Mouse (Mus musculus) spleen, adult 12 weeks (tissue): ENCODE data around the gene Chuk.
"Not testable (repeated sequence)": the region's sequence is repeated elsewhere in the genome, so short reads cannot be mapped to it uniquely, and the experiment has no call there.

Source experiments
- DNase-seq: peaks from one replicate; pipeline ENCODE4 v3.0.0; 2022; ENCODE audit warnings: low spot score

Chuk gene

DNA sequence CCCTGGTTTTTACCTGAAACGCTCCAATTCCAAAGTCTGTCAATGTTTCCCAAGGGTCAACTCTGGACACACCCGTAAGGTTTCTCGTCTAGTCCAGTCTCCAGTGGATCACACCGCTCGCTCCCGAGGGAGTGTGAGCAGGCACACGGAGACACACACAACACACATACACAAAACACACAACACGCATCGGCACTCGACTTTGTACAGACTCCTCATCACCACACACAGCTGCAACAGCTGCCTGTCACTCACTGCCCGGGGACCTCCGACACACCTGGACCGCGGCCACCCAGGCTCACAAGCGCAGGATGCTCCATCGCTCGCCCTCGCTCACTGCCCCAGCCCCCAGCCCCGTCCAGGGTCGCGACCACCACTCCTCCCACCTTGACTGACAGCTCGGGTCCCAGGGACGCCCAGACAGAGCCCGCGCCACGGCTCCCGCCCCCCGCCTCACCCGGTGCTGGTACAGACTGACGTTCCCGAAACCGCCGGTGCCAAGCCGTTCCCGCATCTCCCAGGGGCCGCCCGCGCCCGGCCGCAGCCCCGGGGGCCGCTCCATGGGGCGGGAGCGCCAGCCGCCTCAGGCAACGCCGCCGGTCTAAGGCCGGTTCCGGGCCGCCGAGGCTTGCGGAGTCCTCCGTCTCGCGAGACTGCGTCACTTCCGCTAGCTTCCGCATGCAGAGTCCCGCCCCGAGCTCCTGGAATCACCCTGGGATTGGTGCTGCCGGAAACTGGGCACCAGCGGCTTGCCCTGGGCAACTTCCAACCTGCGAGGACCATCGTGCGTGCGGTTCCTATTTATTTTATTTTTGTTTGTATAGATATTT is at the start of gene Chuk:
Chuk (minus strand) TSS at position 650 of the 830 bp plus-strand sequence.
- DNase-seq, result peak; percentile 94

DNA sequence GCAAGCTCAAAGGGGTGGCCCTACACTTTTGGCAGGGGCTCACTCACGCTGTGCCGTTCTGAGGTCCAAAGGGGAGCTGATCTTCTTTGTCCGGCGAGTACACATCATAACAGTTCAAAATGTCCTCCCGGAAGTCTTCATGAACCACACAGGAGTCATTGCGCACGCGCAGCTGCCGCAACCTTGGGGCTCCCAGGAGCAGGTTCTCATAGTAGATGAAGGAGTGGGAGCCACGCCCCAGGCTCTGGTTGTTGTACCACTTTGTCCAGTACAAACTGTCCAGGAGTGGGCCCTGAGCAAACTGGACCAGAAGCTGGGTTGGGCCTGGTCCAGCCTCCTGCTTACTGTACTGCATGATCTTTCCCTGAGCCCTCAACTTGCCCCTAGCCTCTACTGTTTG is 49.7 kb upstream of the Chuk start:
- no peak for DNase-seq

DNA sequence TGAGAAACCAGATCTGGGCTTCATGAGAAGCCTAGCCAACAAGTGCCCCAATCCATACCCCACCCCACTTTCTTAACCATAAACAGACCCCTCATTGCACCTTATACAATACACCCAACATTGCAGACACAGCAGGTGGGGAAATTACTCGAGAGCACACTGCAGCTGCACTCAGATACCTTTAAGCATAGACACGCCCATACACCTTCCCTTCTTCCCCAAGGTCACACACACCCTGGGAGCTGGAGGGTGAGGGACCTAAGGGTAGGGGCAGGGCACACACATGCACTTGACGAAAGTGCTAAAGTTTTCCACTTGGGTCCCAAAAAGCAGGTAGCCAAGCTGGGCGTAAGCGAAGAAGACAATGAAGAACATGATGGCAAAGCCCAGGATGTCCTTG is 46.5 kb upstream of the Chuk start:
- DNase-seq, result no peak

DNA sequence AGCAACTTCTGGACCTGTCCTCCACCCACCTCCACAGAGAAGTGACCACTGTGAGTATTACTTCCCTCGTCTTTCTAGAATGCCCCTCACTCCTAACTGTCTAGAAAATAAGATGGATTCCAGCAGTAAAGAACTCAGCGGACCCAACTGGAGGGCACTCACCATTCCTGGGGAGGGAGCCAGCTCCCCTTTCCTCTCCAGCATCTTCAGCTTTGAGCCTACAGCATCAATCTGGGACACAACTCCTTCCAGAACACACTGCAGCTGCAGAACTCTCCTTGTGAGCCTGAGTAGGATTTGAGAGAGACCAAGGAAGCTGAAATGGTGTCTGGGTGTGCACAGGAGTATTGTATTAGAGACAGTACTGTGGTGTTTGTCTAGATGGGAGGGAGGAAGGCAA is 41.7 kb upstream of the Chuk start:
- no peak for DNase-seq

DNA sequence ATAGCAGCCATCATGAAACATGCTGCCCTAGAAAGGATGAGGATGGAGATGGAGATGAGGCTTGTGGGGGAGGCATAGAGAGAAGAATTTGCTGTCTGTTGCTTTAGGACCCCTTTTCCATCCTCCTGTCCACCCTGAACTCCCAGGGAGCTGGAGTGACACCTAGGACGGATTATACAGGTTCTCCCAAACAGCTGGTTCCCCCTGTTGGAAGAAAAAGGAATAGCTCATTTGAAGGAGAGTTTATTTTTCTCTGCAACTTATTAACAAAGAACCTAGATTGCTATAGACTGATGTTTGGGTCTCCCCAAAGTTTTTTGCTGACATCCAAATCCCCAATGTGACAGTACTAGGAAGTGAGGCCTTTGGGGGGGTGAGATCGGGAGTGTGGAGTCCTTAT is 41.1 kb upstream of the Chuk start:
- no peak for DNase-seq

DNA sequence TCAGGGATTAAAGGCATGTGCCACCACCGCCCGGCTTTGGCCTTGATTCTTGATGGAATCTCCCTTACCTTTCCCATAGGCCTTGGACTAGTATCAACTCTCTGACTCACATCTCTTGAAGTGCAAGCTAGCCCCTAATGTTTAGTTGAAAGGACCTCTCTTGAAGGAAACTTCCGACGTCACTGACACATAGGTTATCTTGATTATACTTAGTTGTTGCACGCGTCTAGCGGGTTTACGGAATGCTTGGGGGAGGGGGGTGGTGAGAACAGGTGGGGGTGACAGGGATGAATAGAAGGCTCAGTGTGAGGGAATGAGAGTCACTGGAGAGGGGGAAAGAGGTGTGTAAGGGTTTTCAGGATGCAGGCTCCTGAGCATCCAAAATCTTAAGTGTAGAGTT is 39.7 kb upstream of the Chuk start:
- DNase-seq, result no peak

DNA sequence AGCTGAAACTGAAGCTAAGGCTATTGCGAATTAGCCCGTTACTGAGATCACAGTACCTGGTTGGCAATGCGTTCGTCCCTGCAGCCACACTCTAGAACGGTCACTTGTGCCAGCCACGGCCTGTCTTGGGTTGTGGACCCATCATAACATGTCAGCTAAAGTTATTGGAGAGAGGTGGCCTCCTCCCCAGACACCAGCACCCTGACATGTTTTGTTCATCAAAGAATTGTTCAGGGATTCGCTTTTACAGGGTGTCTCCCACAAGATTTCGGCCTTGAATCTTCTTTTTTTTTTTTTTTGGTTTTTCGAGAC is 39.2 kb upstream of the Chuk start:
- DNase-seq, result no peak

DNA sequence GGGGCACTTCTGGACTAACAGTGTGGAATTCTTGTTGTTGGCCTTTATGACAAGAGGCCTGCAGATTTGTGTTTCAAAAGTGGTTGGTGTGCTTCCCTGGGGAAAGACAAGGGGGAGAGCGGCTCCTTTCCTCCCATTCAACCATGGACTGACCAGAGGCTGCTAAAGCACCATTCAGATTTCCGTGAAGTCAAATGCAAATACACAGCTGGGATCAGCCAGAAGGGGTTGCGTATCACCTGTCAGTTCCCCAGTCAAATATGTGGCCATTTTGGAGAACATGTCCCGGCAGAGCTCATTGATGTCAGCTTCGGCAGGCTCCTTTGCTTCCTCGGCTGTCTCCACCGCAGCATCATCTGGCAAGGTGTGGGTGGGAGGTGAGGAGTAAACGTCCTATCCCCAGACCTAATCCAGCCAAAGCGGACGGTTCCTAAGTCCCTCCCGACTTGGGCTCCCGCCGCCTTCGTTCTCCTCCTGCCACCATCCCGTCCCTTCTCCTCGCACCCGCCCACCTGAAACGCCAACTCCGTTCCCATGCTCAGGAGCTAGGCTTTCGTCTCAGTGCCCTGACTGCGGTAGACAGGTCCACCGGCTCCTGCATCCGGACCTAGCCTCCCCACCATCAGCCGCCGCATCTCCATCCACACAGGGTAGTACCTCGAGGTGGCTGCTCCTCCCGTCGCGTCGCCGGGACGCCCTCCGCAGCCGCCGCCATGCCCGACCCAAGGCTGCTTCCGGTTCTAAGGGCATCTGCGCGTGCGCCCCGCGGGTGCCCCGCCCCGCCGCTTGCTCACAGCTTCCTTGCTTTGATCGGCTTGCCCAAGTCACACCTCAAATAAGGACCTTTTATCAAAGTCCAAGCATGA is 38.7 kb upstream of the Chuk start, which contains the start of gene Bloc1s2:
Bloc1s2 (minus strand) TSS at position 745 of the 866 bp plus-strand sequence.
- peak; percentile 83 for DNase-seq

DNA sequence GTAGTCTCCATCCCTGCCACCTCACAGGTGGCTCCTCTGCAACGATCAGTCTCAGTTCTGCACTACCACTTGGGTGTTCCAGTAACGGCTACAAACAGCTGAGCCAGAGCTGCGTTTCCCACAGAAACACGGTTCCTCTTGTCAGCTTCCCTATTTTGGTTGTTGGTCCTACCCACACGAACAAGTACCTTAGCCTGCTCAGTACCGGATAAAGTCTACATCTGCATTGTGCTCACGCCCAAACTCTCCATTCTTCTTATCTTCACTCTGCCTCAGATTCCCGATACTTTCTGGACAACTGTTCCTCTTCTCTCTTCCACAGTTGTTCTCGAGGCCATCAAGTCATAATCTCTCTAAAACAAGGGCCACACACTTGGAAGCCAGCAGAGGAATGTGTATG is 37.1 kb upstream of the Chuk start:
- DNase-seq, result no peak

DNA sequence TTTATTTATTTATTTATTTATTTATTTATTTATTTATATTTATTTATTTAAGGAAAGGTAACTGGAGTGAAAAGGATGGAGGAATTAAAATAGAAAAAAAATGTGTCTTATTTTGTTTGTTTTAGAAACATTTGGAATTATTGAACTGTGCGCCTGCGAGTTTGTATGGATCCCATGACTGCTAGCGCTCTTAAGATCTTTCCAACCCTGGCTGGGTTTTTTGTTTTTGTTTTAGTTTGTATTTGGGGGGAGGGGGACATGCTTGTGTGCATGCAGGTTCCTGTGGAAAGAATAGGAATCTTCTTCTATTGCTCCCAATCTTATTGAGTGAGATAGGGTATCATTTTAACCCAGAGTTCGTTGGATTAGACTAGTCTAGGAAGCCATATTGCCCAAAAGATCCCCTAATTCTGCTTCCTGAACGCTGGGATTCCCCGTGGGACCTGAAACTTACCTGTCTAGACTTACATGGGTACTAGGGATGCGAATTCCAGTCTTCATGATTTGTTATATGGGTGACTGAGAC is 28.7 kb upstream of the Chuk start:
- no peak for DNase-seq

DNA sequence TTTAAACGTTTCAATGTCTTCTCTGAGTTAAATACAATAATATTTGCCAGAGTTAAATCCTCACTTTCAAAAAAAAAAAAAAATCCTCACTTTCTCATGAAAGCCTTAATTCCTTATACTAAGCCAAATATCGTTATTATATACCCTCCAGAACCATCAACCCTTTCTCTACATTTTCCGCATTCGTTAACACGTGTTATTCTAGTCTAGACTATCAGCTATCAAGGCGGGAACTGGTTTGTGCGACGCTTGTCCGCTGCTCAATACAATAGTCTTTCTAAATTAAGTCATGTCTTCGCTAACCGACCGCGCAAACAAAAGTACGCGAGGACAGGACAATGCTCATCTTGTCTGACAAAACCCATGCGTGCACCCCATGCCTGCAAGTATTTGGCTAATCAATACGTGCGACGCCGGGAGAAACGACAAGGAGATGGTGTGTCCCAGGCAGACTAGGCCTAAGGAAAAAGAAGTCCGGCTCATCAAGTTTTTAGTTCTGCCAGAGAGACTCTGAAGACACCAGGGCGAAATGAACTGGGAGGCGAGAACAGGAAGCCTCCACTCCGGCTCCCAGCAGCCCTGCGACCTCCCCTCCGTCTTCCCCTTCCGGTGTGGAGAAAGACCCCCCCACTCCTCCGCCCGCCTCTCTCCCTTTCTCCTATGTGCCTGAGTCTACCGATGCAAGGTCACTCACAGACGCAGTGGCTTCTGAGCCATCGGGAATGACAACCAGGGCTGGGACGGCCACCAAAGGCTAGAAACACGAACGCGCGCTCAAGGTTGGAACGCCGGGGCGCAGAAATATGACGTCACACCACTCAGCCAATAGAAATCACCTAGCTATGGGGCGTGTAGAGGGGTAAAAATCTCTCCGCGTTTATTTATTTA is 28.0 kb upstream of the Chuk start, which contains the start of gene Cwf19l1:
Cwf19l1 (minus strand) TSS at position 805 of the 888 bp plus-strand sequence.
- peak; percentile 68 for DNase-seq

DNA sequence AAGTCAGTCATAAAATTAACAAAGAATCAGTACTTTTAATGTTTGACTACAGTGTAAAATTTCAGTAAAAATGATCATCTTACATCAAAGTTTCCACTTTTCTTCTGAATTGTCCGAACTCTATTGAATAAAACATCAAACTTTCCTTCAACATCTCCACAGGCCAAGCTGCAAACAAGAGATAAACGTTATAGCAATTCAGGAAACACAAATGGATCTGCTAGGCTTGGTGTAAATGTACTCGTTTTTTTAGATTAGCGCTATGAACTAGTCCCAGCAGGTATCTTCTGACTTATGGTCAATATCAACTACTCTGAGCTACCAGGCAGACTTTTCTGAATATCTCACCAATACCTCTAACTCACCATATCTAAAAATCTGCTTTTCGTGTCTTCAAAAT is 25.6 kb upstream of the Chuk start:
- DNase-seq, result no peak

DNA sequence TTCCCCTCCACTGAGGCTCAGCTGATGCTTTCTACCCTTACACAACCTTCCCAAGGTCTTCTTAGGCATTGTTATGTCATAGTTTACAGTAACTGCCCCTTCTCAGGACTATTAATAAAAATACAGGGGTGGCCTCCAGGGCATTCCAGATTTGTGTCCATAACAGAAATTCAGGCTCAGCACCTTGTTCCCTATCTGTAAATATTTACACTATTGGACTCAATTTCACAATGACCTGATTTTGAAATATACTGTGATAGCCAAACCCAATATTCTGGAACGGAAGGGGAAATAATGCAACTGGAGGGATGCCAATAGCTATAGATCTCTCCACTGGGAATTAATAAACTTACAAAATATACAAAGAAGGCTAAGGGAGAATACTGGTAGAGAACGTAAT is 21.3 kb upstream of the Chuk start:
- no peak for DNase-seq

DNA sequence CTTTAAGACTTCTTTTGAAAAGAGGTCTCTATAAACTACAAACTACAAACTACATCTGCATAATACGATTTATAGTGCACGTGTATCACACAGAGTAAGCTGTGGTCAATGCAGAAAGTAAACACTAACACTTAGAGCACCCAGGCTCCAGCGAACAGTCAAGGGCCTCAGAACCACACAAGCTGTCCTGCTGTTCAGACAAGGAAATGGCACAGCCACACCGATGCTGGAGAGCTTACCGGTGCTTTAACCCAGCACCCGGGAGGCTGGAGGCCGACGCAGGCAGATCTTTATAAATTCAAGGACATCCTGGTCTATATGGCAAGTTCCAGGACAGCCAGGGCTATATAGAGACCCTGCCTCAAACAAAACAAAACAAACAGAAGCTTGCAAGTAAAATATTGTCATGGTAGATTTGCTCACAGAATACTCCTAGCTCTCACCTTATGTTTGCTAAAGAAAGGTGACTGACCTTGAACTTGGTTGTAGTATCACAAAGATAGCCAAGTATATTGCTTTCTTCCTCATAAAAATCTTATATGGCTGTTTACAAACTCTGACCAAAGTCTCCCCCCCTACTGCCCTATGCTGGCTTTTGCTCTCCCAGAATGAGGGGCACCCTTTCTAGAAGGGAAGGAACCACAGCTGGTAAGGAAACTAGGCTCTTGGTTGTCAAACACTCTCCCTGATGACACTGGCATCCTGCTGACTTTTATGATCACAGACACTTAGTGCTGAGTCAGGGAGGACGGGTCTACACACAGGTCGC is 20.6 kb upstream of the Chuk start:
- DNase-seq, result no peak

DNA sequence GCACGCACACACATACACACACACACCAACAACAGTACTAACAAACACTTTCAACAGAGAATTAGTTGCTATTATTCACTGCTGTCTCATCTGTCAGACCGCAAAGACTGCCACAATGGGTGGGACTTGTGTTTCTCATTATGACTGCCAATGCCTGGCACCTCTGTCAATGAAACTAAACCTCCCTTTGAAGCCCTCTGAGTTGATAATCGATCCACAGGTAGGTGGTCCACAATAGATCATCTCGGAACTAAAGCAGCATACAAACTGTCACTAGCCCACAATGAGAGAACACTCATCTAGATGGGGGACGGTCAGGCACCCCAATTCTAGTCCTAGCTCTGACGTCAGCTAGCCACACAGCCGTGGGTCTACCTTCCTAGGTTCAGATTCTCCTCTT is 13.9 kb upstream of the Chuk start:
- no peak for DNase-seq

DNA sequence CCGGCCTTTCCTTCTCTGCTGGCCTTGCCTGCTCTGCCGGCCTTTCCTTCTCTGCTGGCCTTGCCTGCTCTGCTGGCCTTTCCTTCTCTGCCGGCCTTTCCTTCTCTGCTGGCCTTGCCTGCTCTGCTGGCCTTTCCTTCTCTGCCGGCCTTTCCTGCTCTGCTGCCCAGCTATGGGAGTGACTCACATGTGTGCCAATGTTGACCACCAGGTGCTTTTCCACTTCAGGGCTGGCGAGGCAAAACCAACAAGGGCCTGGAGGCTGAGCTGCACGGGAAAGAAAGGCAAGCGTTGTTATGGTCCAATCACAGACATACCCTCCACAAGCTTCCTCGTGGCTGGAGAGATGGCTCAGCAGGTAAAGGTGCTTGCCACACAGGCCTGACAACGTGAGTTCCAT is 13.4 kb upstream of the Chuk start:
- DNase-seq, result not testable (repeated sequence)

DNA sequence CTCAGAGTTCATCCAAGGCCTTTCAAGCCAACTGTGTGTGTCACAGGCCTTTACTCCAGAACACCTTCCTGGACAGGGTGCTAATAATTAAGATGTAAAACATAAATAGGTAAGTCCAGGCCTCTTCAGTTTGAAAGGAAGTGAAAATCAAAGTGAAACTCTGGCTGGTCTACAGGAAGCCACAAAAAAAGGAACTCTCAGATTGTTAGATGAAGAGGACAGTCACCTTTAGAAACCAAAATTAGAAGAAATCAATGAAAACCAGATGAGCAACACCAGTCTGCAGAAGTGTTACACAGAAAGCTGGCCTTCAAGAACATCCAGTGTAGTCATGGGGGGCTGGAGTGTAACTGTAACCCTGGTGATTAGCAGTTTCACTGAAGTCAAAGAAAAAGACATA is 10.5 kb upstream of the Chuk start:
- DNase-seq, result no peak

DNA sequence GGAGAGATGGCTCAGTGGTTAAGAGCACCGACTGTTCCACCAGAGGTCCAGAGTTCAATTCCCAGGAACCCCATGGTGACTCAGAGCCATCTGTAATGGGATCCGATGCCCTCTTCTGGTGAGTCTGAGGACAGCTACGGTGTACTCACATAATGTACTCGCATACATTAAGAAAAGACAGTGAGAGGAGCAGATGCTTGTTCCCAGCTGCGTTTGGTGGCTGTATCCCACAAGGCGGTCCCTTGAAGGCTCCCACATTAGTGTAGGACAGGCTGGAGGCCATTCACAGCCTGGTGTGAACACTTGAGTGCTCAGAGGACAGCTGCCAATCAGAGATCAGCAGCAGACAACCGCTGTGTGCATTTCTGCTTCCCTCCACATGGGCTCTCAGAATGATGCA is 4.4 kb upstream of the Chuk start:
- DNase-seq, result no peak

DNA sequence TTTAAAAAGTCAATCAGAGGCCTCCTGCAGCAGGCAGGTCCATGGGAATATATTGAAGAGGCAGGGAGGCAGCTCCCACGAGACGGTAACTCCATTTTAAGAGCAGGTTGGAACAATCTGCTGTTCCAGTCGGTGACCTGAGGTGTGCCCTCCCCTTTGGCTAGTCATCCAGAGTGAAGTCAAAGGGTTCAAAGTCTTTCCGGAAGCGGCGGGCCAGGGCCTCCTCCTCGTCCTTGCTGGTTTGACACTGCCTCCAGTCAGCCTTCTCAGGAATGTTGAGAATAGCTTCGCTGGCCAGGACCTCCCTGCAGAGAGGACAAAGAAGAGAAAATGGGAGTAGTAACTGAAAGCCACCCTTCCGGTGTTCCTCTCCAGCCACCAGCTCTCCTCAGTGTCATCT is 3.1 kb upstream of the Chuk start:
- no peak for DNase-seq

DNA sequence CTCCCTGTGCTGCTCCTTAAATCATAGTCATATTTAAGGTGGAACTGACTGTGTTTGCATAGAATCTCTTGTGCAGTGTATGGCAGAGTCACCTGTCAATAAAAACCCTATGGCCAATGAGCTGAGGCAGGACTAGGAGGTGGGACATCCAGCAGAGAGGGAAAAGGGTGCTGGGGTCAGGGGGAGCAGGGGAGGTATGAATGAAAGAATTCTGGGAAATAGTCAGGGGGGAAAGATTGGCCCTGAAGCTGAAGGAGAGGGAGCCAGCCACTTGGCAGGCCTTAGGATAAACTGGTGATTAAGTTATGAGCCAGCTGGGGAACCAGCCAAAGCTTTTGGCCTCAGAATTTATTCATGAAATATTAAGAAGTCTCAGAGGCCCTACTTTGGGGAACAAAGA is 1.7 kb upstream of the Chuk start:
- DNase-seq, result no peak
